ENCODE assay signal across 16 mouse cellular contexts in the genomic region with DNA sequence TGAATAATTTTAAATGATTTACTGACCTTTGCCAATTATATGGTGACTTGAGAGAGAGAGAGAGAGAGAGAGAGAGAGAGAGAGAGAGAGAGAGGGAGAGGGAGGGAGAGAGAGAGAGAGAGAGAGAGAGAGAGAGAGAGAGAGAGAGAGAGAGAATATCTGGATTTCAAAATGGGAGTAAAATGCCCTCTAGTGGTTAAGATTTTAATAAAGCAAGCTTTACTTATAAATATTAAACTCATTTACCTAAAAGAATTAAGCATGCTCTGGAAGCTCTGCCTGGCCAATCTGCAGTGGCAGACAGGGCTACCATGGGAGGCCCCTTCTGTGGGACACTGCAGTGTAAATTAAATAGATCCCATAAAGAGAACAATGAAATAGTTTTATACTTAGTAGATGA.
A peak's percentile ranks its signal among the peaks of the same experiment; 100 is the strongest.
DNase-seq lines count a peak whose midpoint lies in the region; ATAC-seq and TF ChIP-seq lines count a peak whose summit lies in the region.
"Had no signal": no experiment of that assay in that cellular context is flagged by ENCODE, and none has a peak within 500 bp of the region (broad histone marks: within the 10 kb centered on the region; RNA-seq: fewer than 3 reads in every experiment).

No protein-coding gene starts in this region.

- no peak overlapping the region for H3K4me3 ChIP-seq in forebrain, postnatal 0 days (ENCODE audit: low read depth, low read length)
- H3K4me3 ChIP-seq in forebrain, embryonic 16.5 days (replicated peaks; ENCODE audit: low read length) = no peak overlapping the region
- no peak overlapping the region for H3K4me3 ChIP-seq in layer of hippocampus, adult 2 months
- H3K4me3 ChIP-seq: heart, embryonic 12.5 days; limb, embryonic 12.5 days; neural tube, embryonic 12.5 days had no signal

- no peaks in the 10 kb centered on the region for H3K9me3 ChIP-seq in forebrain, postnatal 0 days (ENCODE audit: low read length)
- H3K9me3 ChIP-seq in forebrain, embryonic 16.5 days (ENCODE audit: control insufficient read depth, low read length) = no peaks in the 10 kb centered on the region
- H3K9me3 ChIP-seq: heart, embryonic 12.5 days; limb, embryonic 12.5 days; neural tube, embryonic 12.5 days had no signal

- H3K27ac ChIP-seq in forebrain, postnatal 0 days (ENCODE audit: low read depth, low read length) = no peak overlapping the region
- no peak overlapping the region for H3K27ac ChIP-seq in forebrain, embryonic 16.5 days (ENCODE audit: low read length)
- no peak overlapping the region for H3K27ac ChIP-seq in layer of hippocampus, adult 2 months
- H3K27ac ChIP-seq: limb, embryonic 12.5 days; neural tube, embryonic 12.5 days had no signal

- no peaks in the 10 kb centered on the region for H3K36me3 ChIP-seq in forebrain, postnatal 0 days (ENCODE audit: insufficient read depth)
- H3K36me3 ChIP-seq in forebrain, embryonic 16.5 days (ENCODE audit: control insufficient read depth, insufficient read depth) = no peaks in the 10 kb centered on the region
- H3K36me3 ChIP-seq: heart, embryonic 12.5 days; limb, embryonic 12.5 days; neural tube, embryonic 12.5 days had no signal

- no peaks in the 10 kb centered on the region for H3K27me3 ChIP-seq in forebrain, postnatal 0 days (ENCODE audit: insufficient read depth, low read length)
- H3K27me3 ChIP-seq in forebrain, embryonic 16.5 days (replicated peaks; ENCODE audit: control insufficient read depth, insufficient read depth, low read length) = no peaks in the 10 kb centered on the region
- H3K27me3 ChIP-seq: heart, embryonic 12.5 days; limb, embryonic 12.5 days; neural tube, embryonic 12.5 days had no signal

- no peaks in the 10 kb centered on the region for H3K4me1 ChIP-seq in forebrain, postnatal 0 days (ENCODE audit: insufficient read depth)
- peaks cover 8% of the 10 kb centered on the region for H3K4me1 ChIP-seq in forebrain, embryonic 16.5 days (replicated peaks; ENCODE audit: control insufficient read depth, insufficient read depth, low read length)
- H3K4me1 ChIP-seq: heart, embryonic 12.5 days; neural tube, embryonic 12.5 days had no signal

- DNase-seq in forebrain, postnatal 0 days = no peak
- no peak for DNase-seq in layer of hippocampus, adult 2 months (ENCODE audit: low spot score in 2 of 2)
- no peak for DNase-seq in layer of hippocampus, postnatal 10 days (ENCODE audit: low spot score in 2 of 2)
- peak; percentile 53 for DNase-seq in 416B (ENCODE audit: low read depth)
- DNase-seq in NIH3T3 (ENCODE audit: low read depth) = peak; percentile 11
- DNase-seq in spleen, adult 12 weeks (ENCODE audit: low spot score) = no peak
- DNase-seq: cerebellum, adult 2 months; kidney, adult 11 months; kidney, postnatal 4 days; layer of hippocampus, postnatal 36 days; thymus, postnatal 25 days had no signal

- H3K9ac ChIP-seq in forebrain, postnatal 0 days = no peak overlapping the region
- no peak overlapping the region for H3K9ac ChIP-seq in forebrain, embryonic 16.5 days (replicated peaks; ENCODE audit: low read depth, low read length)
- H3K9ac ChIP-seq: heart, embryonic 12.5 days; limb, embryonic 12.5 days; neural tube, embryonic 12.5 days had no signal

- ATAC-seq in forebrain, postnatal 0 days = no peak
- ATAC-seq in forebrain, embryonic 16.5 days = no peak
- ATAC-seq in erythroid progenitor cell, adult 5-6 weeks (replicated peaks; ENCODE audit: low FRiP score, poor library complexity, severe bottlenecking) = no peak

- peak; percentile 44 for TF ChIP-seq CTCF in forebrain, postnatal 0 days (IDR thresholded peaks at IDR 0.05; ENCODE audit: low read depth)
- TF ChIP-seq CTCF in layer of hippocampus, adult 2 months (conservative IDR thresholded peaks at IDR 0.05) = peak; percentile 67

- no peak overlapping the region for H3K4me2 ChIP-seq in forebrain, postnatal 0 days (ENCODE audit: low read depth)
- H3K4me2 ChIP-seq in forebrain, embryonic 16.5 days (ENCODE audit: low read length) = no peak overlapping the region
- H3K4me2 ChIP-seq: heart, embryonic 12.5 days; limb, embryonic 12.5 days; neural tube, embryonic 12.5 days had no signal

Comparison
In these comparisons a context has a peak if more than half of its experiments do, and no peak if none do; other contexts are left out.
1. DNase-seq: peak in 416B (single experiment) and NIH3T3 (single experiment); none in forebrain, postnatal 0 days (single experiment), layer of hippocampus, adult 2 months (0 of 2), layer of hippocampus, postnatal 10 days (0 of 2) and spleen, adult 12 weeks (single experiment).